Mouse (Mus musculus) left cerebral cortex, postnatal 14 days (tissue): ENCODE measurements at regions not wholly inside any gene's neighbourhood (a gene's known extent, or its start where the extent isn't known, plus 50 kb on each side); places are given as distances from the start of the nearest gene placed in this dataset.
A peak's percentile ranks its signal among the peaks of the same experiment; 100 is the strongest.
"Not testable (repeated sequence)": the region's sequence is repeated elsewhere in the genome, so short reads cannot be mapped to it uniquely, and the experiment has no call there.

Experiments
- DNase-seq, 2 experiments: peaks; one replicate each; pipeline ENCODE4 v3.0.0; 2021 to 2022; ENCODE audit warnings: low spot score in 2 of 2, mixed read lengths in 1 of 2
- intact Hi-C: fragments of 180-260 bp; cut with DNase I; formaldehyde crosslinking; loops from one replicate; pipeline ENCODE4 v1.15.1; 2025

DNA sequence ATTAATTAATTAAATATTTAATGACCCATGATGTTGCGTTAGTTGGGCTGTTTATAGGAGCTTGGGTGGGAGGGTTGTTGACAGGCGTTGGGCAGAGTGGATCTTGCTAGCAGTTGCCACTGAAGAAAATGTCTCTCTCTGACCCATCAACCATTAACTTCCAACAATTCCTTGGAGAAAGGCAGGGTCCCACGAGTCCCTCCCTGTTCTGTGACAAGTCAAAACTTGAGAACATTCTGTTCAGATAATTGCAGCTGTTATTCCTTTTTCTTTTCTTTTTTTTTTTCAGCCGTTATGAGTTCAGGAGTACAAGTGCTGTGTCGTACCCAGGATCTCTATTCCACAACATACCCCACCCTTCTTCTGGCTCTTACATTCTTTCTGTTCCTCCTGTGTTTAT lies 59.8 kb upstream of the Tnfrsf21 start:
- no peak for DNase-seq
- intact Hi-C loops, result no loop called here

DNA sequence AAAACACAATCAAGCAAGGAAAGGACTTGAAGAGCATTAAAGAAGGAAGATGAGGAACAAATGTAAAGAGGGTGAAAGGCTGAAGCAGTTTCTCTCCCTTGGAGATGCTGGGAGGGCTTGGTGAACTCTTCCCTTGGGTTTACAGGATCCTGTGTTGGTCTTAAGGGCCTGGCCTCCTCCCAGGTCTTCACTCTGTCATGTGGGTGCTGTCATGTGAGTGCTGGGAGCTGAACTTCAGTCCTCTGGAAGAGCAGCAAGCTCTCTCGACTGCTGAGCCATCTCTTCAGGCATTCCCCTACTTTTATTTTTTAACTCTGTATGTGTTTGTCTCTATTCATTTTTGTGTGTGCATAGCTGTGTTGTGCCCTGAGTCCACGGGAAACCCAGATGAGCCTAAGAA lies 61.6 kb upstream of the Tnfrsf21 start:
- intact Hi-C loops, result no loop called here
- no peak for DNase-seq

DNA sequence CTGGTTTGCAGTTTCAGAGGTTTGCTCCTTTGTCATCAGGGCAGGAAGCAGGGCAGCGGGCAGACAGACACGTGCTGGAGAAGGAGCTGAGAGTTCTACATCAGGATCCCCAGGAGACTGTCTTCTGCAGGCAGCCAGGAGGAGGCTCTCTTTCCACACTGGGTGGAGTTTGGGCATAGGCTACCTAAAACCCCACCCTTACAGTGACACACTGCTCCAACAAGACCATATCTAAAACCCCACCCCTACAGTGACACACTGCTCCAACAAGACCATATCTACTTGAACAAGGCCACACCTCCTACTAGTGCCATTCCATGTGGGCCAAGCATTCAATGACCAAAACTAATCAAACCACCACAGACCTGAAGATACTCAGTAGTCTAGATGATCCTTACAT lies 68.0 kb upstream of the Cd2ap start:
- intact Hi-C loops, result no loop called here

DNA sequence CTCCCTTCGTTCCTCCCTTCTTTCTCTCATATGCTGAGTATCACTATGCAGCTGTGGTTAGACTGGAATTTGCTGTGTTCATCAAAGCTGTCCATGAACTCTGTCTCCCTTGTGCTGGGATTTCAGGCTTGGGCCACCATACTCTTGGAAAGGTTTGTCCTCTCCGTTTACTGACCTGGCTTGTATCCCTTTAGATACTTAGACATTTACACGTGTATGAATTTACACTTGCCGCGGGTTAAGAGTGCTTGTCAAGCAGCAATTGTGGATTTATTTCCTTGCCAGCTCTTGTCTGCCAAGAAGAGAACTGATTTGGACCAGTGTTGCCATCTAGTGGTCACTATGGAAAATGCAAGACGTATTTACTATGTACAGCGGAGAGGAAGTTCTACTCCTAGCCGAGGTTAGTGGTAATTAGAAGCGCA lies 66.8 kb upstream of the Cd2ap start:
- intact Hi-C loops, result no loop called here
- DNase-seq, result peak; percentile 88 to 90

More for the DNA sequence above, 68.0 kb upstream of the Cd2ap start:
- DNase-seq, result no peak

DNA sequence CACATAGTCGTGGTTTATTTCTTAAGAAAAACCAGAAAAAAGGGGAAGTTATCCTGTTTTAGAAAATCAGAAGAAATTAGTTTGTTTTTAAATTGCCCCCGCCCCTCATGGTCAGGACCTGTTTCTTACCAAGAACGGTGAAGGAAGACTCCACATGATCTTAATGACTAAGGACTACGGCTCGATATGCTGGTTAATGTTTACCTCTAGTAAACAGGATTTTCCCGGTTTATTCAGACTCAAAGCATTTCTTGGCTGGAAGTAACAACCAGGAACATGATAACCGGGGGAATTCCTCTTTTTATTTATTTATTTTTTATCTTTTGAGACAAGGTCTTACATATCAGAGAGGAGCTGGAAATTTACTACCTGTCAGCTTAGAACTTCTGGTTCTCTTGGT lies 63.0 kb upstream of the Cd2ap start:
- intact Hi-C loops, result no loop called here
- no peak for DNase-seq

DNA sequence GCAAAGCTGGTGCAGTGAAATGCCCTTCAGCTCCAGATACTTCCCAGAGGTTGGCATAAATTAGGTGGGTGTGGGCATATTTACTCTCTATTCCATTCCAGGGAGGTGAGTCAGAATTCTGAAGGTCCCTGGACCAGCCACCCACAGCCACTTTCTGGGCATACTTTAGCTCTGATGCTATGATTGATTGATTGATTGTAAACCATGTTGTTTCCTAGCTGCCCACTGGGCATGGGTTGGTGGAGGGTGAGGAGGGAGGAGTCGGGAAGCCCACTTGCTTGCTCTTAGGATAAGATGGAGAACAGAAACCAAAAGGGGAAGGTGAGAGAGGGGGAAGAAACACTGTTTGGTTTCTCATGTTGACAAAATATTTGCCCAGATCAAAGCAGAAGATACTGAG lies 62.1 kb upstream of the Cd2ap start:
- intact Hi-C loops, result no loop called here
- no peak for DNase-seq

DNA sequence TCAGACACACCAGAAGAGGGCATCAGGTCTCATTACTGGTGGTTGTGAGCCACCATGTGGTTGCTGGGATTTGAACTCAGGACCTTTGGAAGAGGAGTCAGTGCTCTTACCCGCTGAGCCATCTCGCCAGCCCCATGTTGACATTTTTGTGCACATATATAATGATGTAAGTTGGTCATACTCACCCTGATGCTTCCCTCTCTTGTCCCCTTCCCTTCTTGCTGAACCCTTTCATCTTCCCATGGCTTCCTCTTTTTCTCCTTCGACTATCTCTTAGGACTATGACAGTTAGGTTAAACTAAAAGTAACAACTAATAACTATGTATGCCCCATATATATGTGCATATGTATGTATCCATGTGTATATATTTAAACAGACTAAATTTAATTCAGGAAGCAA lies 61.0 kb upstream of the Cd2ap start:
- intact Hi-C loops, DNase-seq: not testable (repeated sequence)

DNA sequence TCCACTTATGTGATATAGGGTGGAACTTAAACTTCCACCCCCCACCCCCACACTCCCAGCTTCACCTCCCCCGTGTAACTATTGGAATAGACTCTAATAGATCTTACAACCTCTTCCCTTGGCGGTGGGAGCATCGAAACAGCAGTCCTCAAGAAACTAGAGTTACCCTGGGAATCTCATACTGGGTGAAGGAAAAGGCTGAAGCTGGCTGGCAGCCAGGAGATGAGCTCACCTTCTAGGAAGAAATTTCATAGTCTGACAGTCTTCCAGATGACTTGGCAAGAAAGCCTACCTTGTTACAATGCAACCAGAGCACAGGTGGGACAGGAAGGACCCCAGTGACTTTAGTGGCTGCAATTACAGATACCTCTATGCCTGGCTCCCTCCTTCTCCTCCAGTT lies 57.6 kb upstream of the Cd2ap start:
- peak; percentile 20 to 28 for DNase-seq
- intact Hi-C loops, result no loop called here

DNA sequence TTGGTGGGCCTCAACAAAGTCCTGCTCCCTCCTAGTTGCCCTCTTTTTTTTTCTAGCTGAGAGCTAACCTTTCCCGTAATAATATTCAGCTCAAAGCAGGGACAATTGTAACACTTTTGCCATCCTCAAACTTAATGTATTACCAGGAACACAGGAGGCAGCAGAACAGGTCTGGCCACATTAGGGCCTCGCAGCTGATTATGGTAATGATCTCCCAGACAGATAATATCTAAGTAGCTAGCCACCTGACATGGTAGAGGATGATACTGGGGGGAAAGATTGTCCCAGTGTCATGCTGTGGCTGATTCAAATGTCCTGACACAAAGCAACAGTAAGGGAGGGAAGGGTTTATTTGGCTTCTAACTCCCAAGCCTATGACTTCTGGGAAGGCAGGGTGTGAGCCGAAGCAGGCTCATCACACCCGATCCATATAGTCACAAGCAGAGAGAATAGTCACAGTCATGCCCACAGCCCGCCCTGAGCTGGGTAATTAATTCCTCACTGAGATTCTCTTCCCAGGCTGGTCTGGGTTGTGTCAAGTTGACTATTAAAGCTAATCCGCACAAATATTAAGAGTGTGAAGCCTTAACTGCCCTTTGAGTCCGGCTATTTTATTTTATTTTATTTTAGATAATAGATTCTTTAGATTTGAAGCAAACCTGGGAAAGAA lies 57.0 kb upstream of the Cd2ap start:
- intact Hi-C loops, result no loop called here
- no peak for DNase-seq

DNA sequence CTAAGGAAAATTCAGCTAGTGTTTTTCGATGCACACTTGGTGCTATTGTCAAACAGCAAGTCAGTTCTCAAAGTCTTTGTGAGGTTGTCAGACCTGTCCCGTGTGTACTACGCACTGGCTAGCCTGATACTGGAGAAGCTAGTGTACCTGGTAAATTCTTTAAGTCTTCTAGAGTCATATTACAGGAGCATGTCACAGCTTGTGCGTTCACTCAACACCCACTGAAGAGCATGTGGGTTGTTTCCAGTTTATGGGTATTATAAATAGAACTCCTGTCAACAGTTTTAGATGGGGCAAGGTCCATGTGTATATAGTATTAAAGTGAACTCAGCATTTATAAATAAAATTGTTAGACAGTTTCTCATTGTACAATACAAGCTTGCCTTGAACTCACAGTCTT lies 50.9 kb upstream of the Cd2ap start:
- no peak for DNase-seq
- intact Hi-C loops, result no loop called here
